Mouse (Mus musculus) lung, postnatal 14 days (tissue): Measurements from ENCODE around the gene Bak1.

Experiments used
- DNase-seq: peaks from one replicate; pipeline ENCODE4 v3.0.0; 2021

Gene Bak1

GRCm38 (mm10) chr17:27028909-27029308 lies at the start of gene Bak1:
Gene Bak1, minus strand, starts transcription at chr17:27029009.
- no peak for DNase-seq

GRCm38 (mm10) chr17:27078499-27078898 lies 49.7 kb upstream of the Bak1 start:
- DNase-seq, result no peak

GRCm38 (mm10) chr17:27077920-27078319 lies 49.1 kb upstream of the Bak1 start:
- no peak for DNase-seq

- DNase-seq, result no peak
Observed at GRCm38 (mm10) chr17:27077133-27077532, 48.3 kb upstream of the Bak1 start.

- no peak for DNase-seq
Observed at GRCm38 (mm10) chr17:27074849-27075745, 46.3 kb upstream of the Bak1 start.

- DNase-seq, result no peak
Observed at GRCm38 (mm10) chr17:27074236-27074635, 45.4 kb upstream of the Bak1 start.

- no peak for DNase-seq
Observed at GRCm38 (mm10) chr17:27073778-27074177, 45.0 kb upstream of the Bak1 start.

- no peak for DNase-seq
Observed at GRCm38 (mm10) chr17:27073126-27073525, 44.3 kb upstream of the Bak1 start.

- no peak for DNase-seq
Observed at GRCm38 (mm10) chr17:27072363-27072762, 43.6 kb upstream of the Bak1 start.

- DNase-seq, result peak; percentile 62
Observed at GRCm38 (mm10) chr17:27071630-27072029, 42.8 kb upstream of the Bak1 start.

DNA sequence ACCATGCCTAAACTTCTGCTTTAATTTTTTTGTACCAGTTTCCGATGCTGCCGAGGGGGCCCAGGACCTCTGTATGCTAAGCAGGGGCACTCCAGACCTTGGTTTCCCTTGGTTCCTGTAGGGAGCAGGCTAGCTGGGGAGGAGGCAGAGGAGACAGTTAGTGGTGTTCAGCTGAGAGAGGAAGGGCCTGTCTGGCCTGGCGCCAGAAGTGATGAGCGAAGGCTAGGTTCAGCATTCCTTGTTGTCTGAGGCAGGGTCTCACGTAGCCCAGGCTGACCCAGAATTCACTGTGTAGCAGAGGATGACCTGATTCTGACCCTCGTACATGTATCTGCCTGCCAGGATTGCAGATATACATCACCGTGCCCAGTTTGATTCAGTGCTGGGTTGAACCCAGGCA lies 42.1 kb upstream of the Bak1 start:
- no peak for DNase-seq

GRCm38 (mm10) chr17:27069071-27069470 lies 40.3 kb upstream of the Bak1 start:
- no peak for DNase-seq

GRCm38 (mm10) chr17:27066065-27066464 lies 37.3 kb upstream of the Bak1 start:
- no peak for DNase-seq

DNA sequence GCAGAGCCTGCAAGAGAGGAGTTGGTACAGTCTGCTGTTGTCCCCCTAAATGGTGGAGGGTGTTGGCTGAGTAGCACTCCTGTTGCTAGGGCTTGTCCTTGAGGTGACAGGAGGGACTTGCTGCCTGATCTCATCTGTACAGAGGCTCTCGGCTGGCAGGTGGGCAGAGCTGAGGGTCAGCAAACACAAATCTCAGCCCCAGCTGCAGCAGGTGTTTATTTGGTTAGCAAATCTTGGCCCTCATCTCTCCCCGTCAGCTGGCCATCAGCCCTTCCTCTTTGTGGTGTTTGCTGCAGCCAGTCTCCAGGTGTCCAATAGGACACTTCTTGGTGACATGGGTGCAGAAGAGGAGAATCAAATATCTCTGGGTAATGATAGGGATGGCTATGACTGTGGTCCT lies 35.4 kb upstream of the Bak1 start:
- DNase-seq, result no peak

- DNase-seq, result no peak
Observed at GRCm38 (mm10) chr17:27063717-27064116, 34.9 kb upstream of the Bak1 start.

GRCm38 (mm10) chr17:27062684-27063083 lies 33.9 kb upstream of the Bak1 start:
- DNase-seq, result no peak

GRCm38 (mm10) chr17:27061727-27062126 lies 32.9 kb upstream of the Bak1 start:
- no peak for DNase-seq

DNA sequence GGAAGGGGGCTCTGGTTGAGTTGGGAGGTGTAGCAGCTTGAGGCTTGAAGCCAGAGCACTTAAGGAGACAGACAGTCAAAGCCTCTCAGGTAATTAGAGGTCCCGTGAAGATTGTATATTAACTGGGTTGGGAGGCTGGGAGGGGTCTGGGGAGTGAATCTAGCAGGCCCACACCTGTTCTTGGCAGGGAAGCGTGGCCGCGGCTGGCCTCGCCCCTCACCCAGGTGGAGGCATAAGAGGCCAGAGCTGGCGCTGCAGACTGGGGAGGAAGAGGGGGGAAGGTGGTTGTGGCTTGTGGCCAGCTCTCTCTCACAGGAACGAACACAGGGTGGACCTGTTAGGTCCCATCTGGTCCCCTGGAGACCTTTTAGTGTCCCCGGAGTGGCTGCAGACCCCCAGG lies 31.9 kb upstream of the Bak1 start:
- no peak for DNase-seq

DNA sequence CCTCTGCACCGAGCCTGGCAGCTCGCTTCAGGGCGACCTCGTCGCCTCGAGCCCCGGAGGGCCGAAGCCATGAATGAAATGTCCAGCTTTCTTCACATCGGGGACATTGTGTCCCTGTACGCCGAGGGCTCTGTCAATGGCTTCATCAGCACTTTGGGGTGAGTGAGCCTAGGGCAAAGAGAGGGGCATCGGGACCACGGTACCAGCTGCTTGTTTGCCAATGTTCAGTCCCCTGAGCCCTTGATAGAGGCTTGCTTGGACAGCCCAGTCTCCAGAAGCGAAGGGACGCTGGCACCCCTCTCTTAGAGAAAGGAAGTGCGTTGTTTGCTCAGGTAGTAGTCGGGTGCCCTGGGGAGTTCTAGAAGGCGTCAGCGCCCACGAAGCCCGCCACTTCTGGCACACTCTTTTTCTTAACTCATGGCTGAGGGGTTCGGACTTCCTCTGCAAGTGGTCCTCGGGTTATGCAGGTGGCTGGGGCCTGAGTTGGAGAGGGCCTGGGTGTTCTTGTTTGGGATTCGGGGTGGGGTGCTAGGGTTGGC lies 28.8 kb upstream of the Bak1 start:
- no peak for DNase-seq

DNA sequence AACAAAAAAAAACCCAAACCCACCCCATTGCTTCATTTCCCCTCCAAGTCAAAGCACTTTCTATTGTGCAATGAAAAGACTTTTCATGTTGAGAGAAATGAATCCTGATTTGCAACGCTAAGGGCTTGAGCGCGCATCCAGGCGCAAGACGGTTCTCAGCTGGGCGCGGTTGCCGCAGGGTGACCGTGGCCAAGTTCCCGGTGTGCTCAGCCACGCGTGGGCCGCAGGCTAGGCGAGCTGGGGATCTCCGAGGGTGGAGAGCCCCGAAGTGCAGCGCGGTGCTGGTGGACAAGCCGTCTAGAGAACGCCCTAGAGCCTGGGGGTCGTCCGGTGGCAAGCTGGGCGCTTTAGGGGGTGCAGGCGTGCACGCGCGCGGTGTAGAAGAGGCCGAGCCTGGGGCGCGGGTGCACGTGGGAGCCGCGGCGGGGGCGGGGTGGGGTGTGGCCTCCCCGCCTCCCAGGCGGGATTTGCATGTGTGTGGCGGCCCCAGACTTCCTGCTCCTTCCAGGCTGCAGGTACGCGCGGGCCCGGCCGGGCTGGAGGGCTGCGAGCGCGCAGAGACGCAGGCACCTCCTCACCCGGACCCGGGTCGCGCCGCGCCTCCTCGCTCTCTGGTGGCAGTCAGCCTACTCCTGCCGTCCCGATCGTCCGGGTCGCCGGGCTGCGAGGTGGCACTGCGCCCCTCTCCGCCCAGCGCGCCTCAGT lies 28.2 kb upstream of the Bak1 start, which contains the start of gene Itpr3:
Gene Itpr3, plus strand, starts transcription at position 493 of the 705 bp plus-strand sequence.
- DNase-seq, result peak; percentile 82

GRCm38 (mm10) chr17:27056170-27056569 lies 27.4 kb upstream of the Bak1 start:
- DNase-seq, result peak; percentile 79

DNA sequence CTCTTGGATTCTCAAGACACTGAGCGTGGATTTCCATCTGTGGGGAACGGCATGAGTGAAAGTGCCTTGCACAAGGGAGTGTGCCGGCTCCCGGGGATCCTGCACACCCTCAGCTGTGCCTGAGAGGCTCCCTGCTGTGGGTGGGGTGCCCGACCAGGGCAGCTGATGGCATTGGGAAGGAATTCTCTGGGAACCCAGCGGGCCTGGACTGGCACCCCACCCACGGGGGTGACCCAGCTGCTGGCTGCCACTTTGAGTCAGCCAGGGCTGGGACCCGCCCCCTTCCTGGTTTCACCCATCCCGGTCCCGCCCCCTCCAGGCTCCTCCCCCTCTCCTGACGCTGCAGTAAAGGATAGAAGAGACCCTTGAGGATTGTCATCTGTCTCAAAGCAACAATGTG lies 22.7 kb upstream of the Bak1 start:
- DNase-seq, result peak; percentile 76

DNA sequence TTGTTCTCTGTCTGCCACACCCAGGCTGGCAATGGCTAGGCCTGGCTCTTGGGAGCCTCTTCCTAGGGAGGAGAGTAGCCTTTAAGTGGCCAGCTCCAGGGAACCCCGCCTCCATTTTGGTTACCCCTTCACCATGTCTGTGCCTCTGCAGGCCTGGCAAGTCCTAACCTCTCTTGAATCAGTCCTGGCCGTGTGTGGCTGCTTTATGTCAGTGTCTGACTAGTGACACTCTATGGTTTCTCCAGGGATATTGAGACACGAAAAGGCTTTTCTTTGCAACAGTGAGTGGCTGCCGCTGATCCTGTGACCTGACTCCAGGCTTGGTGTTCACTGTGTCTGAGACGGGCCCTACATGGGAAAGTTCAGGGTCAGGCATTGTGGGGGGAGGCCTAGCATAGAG lies 22.0 kb upstream of the Bak1 start:
- DNase-seq, result no peak
